Mouse (Mus musculus) urinary bladder, adult 18-20 months (tissue): ENCODE measurements around the gene Ino80d.
"Not testable (repeated sequence)": the region's sequence is repeated elsewhere in the genome, so short reads cannot be mapped to it uniquely, and the experiment has no call there.

Experiments
- DNase-seq, 2 experiments: peaks; one replicate each; pipeline ENCODE4 v3.0.0; 2022; ENCODE audit warnings: low spot score in 2 of 2, mixed read lengths in 2 of 2

Gene Ino80d

DNA sequence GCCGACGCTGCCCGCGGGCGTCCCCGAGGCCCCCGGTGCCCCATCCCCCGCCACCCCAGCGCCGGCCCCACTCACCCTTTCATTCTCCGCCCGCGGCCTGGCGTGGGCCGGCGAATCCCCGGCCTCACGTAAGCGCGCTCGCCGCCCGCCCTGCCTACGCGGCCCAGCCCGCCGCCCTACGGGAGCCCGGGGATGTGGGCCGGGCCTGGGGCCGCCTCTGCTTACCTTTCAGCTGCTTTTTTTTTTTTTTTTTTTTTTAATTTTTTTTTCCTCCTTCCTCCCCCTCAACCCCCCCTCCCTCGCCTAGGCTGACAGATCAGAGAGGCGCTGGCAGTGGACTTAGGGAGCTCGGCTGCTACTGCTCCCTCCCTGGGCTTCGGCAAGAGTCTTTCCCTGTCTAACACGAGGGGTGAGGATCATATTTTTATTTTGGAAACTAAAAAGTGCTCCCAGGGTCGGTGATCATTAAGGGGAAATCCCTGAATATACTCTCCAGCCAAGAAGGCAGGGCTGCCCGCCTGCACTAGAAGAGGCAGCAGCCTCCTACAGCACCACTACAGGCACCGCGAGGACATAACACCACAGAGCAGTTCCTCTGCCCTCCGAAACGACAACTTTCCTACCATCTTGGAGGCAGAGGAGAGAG is at the start of gene Ino80d:
Gene Ino80d (minus strand): TSS at position 532 of the 646 bp plus-strand sequence.
- peak; percentile 66 to 73 for DNase-seq

DNA sequence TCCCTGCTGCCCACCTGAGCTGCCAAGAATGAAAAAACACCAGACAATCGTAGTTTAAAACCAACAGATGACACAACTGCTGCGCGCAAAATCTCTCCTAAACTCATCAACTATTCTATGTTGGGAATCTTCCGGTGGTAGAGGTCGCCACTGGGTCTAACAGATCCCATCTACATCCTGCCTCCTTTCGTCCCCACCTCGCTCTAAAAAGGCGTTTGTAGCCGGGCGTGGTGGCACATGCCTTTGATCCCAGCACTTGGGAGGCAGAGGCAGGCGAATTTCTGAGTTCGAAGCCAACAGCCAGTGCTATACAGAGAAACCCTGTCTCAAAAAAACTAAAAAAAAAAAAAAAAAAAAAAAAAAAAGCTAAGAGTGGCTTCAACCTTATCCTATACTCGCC is 25.8 kb upstream of the Ino80d start:
- no peak for DNase-seq

DNA sequence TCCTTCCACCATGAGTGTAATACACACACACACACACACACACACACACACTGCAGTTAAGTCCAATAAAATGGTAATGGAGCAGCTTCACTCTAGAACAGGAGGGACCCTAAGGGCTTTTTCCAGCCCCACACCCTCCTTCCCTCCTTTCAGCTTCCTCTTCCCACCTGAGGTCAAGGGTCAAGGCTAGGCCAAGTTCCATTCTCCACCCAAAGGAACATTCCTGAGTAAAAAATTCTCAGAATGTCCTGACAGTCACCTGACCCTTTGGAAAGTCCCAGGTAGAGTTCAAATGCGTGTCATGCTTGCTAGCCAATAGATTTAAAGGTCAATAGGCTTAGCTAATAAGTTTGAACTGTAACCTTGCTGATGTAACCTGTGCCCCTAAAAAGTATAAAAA is 24.1 kb upstream of the Ino80d start:
- not testable (repeated sequence) for DNase-seq

DNA sequence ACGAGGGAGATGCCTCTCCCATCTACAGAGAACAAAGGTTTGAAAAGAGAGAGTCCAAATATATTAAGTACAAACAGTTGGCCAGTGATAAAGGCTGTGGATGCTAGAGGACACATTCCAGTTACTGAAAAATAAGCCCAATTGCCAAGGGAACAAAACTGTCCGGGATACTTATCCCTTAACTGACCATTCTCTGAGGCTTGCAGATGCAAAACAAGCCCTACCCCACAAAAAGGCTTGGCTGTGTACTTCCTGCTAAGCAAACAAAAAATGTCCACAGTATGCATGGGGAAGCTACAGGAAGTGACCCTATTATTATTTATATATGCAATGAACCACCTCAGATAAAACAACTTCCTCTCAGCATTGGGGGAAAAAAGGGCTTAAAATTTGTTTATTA is 23.5 kb upstream of the Ino80d start:
- DNase-seq: no peak

DNA sequence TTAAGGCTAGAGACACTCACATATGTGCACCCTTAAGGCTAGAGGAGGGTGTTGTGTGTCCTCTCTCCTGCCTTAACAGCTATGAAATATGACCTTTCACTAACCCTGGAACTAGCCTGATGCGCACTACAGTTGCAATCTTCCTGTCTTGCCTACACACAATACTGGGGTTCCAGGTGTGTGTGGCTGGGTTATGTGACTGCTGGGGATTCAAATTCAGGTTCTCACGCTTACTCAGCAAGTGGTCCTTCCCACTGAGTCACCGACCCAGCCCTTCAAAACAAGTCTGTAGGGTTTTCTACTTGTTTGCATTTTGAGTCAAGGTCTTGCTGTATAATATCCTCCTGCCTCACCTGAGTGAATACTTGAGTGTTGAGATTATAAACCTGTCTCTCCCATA is 20.1 kb upstream of the Ino80d start:
- DNase-seq: no peak

DNA sequence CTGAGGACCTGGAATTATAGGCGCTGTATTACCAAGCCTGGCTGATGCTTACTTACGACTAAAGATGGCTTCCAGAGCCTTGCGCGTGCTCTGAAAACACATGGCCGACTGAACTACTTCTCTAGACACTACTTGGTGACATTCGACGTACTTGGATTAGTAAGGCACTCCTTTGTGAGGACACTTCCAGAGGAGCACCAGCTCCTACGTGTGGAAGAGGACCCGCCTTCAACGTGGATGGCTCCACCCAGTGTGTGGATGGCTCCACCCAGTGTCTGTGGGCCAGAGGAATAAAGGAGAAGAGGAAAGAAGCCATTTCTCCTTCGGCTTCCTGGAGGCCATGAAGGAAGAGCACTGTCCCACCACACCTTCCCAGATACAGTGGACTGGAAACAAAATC is 17.3 kb upstream of the Ino80d start:
- DNase-seq: no peak

DNA sequence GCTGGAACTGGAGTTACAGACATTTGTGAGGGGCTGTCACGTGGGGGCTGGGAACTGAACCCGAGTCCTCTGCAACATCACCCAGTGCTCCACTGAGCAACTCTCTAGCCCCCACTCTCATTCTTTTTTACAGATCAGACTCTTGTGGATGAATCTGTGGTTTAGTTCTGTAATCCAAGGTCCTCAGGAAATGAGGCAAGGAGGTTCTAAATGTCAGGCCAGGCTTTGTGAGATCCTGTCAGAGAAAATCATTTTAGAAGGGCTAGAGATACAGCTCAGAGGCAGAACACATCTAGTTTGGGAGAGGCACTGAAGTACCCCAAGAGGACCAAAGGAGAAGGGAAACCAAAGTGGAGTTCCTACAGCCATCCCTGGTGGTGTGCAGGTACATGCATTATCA is 16.4 kb upstream of the Ino80d start:
- DNase-seq: no peak

DNA sequence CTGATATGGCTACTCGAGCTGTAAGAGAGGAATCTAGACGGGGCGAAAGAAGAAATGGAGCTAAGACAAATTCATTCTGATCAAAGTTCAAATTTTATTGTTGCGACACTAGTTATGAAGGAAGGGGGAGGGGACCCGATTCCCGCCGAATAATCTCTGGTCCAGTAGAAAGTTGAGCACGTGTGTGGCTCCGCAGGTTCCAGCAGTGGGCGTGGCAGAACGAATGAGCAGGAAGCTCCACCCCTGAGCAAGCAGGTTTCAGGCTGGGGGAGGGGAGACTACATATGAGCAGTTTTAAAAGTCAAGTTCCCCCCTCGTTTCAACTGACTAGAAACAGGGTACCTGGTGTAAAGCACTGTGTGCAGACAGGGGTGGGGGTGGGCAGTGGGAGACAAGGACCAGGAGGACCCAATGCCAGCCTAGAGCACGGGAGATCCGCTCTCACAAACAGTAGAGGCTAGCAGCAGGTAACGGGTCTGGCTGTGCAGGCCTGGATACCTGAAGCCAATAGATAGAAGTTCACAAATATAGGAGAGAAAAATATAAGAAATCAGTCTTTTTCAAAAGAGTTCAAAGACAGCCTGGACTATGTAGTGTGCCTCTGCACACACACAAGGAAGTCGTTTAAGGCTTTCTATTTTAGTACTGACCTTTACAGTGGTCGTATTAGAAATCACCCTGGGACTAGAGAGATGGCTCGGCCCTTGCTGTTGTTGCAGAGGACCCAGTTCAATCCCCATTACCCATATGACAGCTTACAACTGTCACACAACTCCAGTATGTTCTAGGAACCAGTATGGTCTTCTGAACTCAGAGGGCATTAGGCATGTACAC is 15.6 kb upstream of the Ino80d start:
- DNase-seq: no peak

DNA sequence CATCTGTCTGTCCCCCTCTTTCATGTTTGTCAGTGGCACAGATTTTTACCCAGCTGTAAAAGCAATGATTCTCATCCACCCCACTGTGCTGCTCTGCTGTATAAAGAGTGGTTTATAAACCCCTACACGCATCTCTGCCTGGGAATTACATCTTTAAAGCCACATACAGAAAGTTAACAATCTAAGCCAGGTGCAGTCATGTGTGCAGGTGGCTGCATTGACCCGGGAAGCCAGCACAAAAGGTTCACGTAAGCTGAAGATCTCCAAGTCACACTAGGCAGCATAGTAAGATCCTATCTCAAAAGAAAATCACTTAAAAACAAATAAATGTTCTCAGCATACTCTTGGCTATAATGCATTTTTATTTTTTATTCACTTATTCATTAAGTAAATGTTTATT is 14.8 kb upstream of the Ino80d start:
- no peak for DNase-seq

DNA sequence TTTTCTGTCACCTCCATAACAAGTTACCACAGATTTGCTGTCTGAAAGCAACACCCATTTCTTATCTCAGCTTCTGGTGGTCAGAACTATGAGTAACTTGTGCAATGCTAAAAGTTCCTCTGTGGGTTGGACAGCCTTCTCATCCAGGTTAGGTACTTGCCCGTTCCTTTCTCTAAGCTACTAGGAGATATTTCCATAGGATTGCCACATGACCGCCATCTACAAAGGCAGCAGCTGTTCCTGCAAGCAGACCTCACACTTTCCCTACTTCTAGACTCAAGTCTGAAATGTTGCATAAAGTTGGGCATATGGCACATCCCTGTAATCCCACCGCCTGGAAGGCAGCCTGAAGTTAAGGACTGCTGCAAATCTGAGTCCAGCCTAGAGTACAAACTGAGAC is 11.7 kb upstream of the Ino80d start:
- no peak for DNase-seq

DNA sequence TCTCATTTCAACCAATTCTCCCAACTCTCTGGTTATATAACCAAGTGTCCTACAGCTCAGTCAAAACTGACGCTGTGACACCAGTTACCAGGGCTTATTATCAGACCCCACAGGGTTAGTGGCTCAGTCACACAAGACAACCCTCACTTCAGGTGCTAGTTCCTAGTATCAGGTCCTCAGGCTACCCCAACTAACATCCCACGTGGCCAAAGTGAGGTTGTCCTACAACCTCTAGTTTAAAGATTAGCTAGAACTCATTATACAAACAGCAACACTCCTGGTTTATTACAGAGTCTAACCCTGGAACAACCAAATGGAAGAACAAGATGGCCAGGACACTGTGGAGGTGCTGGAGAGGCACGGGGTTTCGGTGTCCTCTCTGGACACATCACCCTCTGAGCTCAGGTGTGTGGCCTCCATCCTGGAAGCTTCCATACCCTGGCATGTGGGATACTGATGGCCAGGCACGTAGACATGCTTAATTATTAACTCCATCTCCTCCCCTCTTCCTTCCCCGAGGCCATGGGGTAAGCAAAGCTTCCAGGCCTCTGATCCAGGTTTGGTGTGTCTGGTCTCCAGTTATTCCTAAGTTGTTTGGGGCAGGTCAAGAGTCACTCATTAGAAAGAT is 9.5 kb upstream of the Ino80d start:
- DNase-seq: no peak

DNA sequence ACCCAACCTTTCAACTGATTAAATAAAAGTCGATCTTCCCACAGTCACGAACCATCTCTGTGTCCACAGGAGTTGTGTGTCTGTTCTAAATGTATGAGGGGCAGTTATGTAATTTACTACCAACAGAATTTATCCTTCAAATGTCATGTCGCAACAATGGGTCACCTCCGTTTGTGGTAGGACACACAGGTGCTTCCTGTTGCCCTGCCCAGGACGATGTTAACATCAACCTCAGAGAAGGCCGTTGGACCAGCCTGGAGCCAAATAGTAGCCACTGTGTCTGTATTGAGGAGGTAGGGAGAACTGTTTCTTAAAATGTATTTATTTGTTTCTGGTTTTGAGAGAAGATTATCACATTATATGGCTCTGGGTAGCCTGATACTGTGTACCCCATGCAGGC is 7.5 kb upstream of the Ino80d start:
- no peak for DNase-seq

DNA sequence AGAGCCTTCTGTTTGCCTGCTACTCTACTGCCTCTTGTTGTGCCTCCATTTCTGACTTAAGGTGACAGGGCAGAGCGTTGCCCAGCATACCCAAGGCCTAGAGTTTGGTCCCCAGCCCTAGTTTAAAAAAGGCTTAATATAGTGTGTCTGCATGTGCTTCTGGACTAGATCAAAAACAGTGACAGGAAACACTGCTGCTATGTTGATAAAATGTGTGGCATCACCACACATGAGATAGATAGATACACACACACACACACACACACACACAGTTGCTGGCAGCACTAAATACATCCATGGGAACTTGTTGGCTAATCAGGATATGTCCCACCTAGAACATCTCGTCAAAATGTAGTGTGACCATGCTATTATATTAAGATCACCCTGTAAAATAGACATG is 5.9 kb upstream of the Ino80d start:
- DNase-seq: no peak

DNA sequence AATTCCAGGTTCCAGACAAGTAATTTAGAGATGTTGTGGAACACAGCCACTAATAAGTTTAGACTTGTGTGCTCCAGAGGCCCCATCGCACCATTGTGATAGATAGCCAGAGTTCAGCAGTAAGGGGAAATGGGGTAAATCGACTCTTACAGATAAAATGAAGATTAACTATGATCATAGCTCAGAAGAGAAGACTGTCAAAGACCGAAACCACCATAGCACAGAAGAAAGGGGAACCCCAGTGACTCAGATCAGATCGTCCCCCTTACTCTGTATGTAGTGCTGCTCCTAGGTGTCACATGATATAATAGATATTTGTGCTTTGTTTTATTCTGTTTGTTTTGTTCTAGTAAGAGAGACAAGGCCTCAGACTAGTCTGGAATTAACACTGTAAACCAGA is 5.2 kb upstream of the Ino80d start:
- no peak for DNase-seq

DNA sequence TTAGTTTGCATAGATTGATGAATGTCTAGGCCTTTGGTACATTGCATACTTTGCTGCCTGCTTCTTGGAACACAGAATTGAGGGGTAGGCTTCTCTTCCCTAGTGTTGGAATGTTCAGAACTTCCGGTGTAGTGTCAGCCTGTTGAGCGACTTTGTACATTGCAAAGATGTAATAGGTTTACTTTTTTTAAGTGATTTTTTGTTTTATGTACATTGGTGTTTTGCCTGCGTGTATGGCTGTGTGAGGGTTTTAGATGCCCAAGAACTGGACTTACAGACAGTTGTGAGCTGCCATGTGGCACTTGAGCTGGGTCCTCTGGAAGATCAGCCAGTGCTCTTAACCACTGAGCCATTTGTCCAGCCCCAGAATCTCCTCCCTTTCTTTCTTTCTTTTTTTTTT is 1.1 kb upstream of the Ino80d start:
- DNase-seq: no peak

DNA sequence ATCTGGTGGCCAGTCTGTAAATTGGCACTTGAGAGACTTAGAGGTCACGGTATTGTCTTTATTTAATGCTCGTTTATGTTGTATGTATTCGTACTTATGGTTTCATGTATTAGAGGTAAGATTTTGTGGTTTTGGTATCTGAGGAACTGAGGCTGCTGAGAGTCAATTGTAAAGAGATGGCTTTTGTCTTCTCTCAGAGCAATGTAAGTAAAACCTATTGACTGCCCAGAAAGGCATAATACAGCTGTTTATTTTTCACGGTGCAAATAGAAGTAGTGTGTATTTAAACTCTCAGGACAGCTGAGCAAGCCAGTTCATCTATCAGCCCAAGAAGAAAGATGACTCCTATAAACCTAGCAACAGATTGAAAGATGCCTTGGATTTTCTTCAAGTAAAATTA is 629 bp upstream of the Ino80d start:
- DNase-seq: no peak

DNA sequence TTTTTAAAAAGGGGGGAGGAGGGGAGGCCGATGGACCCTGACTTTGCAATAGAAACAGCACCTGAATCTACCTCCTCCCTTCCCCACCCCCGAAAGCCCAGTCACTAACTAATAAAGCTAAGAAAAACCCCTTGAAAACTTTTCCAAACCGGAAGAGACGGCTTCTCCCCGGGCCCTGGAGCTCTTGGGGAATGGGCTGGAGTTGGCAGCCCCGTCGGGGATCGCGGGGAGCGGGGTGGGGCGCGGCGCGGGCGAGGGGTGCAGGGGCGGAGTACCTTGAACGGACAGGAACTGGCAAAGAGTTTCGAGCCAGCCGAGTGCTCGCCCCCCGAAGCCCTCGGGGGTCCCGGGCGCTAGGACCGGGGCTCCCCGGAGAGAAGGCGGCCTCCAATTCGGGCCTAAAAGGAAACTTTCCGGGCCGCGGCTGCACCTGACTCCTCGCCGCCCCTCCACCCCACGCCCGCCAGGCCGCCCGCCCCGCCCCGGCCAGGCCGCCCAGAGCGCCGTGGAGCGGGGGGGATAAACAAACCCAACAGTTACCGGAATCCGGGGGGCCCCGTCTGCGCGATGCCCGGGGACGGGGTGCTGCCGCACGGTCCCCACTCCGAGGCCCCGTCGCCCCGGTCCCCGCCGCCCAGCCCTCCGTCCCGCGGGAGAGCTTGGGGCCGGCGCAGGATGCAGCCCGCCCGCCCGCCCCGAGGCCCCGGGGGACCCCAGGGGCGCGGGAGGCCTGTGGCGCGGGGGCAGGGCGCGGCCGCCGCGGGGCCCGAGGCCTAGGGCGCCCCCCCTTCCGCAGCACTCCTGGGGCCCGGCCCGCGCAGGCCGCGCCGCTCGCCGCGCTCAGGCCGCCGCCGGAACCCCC is 962 bp downstream of the Ino80d start:
- DNase-seq: peak; percentile 37 to 73

DNA sequence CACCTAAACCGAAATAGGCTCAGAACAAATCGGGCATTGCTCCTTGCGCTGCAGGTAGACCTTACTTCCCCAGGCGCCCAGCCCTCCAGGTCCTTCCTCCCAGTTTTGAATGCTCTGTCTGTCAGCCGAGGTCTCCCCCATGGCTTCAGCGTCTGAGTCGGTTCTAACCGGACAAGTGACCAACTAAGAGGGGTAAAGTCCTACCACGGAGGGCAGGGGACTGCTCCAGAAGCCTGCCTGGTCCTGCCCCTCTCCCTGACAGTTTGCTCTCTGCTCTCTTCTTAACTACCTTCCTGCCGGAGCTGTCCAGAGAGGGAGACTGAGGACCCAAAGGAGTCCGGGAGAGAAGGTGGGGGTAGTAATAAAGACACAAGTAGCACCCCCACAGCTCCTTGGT is 1.6 kb downstream of the Ino80d start:
- peak; percentile 17 to 53 for DNase-seq

DNA sequence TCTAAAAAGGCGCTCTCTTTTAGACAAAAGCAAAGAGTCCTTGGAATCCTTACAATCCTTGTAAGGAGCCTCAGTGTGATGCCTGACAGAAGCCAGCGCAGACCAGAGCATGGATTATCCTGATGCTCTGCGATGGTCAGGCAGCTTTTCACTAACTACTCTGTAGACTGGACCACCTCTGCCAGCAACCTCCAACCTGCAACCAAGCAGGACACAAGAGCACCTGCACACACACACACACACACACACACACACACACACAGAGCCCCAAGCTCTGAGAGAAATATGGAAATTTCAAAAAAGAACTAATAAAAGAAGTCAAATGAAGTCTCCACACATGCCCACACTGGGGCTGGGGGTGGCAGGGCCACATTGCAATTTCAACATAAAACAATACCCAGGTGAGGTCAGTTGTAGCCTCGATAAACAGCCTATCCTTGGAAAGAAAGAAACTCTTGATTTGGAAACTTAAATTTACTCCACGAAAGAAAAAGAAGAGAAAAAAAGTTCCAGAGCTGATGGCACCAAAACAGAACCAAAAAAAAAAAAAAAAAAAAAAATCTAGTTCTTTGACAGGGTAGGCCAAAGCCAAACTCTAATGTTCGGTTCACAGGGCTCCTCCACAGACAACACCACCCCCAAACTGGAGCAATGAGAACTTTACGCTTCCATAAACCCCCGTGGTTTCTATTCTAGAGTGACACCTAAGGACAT is 2.2 kb downstream of the Ino80d start:
- DNase-seq: no peak

DNA sequence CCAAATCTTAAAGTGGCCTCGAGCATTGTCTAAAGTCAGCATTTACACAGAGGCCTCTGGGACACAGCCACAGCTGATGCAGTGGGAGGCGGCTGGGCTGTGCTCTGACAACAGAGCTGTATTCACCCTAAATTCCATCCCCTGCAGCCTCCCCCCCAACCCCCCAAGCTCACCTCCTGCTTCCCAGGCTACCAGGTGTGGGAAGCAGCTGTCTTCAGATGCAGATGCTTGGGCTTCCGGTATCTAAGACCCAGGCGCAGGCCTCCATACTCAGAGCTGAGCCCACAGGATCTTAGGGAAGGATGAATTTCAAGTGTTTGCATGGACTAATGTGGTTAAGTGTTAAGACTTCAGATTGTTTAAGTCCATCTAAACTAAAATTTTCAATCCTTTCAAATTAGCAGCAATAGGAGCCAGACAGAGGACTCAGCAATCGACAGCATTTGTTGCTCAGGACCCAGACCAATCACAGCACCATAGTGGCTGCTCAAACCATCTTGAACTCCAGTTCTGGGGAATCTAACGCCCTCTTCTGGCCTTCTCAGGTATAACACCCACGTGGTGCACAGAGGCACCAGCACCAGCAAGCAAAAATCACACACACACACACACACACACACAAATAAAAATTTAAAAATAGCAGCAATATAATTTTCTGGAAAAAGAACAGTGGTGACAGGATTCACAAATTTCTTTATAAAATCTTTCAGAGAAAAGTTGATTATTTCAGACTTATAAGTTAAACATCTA is 3.8 kb downstream of the Ino80d start:
- no peak for DNase-seq
